Mouse (Mus musculus) ES-Bruce4 (cell line): ENCODE data around the gene Samd14.

Experiments
- CTCF ChIP-seq: IDR thresholded peaks from one replicate; pipeline ENCODE4 v1.8.1; 2011; ENCODE audit warnings: low read depth, low read length
- EP300 ChIP-seq: IDR thresholded peaks from 2 replicates; pipeline ENCODE4 v1.6.1; 2011; ENCODE audit warnings: low read depth, low read length; ENCODE audit not compliant: insufficient read depth
- POLR2A ChIP-seq: IDR thresholded peaks from one replicate; pipeline ENCODE4 v1.8.1; 2011; ENCODE audit warnings: low read length; ENCODE audit not compliant: insufficient read depth

DNA sequence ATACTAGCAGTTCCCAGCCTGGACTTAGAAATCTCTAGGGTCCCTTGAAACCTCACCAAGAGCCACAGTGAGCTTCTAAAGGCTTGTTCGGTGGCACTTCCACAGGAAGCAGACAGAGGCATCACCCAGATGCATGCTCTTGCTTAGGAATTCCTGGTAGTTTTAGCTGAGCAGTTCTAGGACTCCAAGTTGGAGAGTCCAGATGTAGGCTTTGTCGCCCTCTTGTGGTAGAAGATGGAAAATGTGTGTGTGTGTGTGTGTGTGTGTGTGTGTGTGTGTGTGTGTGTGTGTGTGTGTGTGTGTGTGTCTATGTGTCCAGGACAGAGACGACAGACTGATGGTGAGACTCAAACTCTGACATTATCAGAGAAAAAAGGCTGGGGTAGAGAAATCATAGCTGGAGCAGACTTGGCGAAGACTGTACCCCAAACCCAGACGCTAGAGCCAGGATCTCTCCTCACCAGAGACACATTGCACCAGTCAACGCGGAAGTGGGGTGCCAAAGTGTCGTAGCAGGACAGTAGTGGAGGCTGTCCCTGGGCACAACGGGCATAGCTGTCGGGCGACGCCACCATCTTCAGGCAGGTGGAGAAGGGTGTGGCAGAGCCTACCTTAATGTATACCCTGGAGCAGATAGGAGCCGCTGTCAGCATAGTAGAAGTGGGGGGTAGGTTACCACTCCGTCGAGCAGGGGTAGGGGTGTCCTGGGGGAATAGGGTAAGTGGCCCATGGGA, 39.3 kb upstream of the Samd14 start:
- peak; percentile 30 for TF ChIP-seq CTCF
- TF ChIP-seq POLR2A = no peak
- no peak for TF ChIP-seq EP300
